Mouse (Mus musculus) heart, postnatal 10 days (tissue): ENCODE measurements around the gene Tmem121b. TPM values are rescaled to one million over a fixed set of nuclear protein-coding genes. Genes with fewer than 3 reads are reported as not detected.

Source experiments
- DNase-seq, 2 experiments: peaks; one replicate each; pipeline ENCODE4 v3.0.0; 2021
- intact Hi-C: fragments of 180-260 bp; cut with DNase I; formaldehyde crosslinking; loops from one replicate; pipeline ENCODE4 v1.15.1; 2025
- total RNA-seq, 2 experiments: library from RNA; stranded (reverse); gene quantifications; 2 replicates each; pipeline ENCODE4 v1.2.3; 2021

Gene Tmem121b
- total RNA-seq, 2 experiments from 2014 or later, result 0.05 TPM; not detected in 1

- no peak for DNase-seq
- intact Hi-C loops, result no loop called here
These were observed 2.9 kb upstream of the Tmem121b start for GRCm38 (mm10) chr6:120496544-120496943.

GRCm38 (mm10) chr6:120492499-120493373 lies 871 bp downstream of the Tmem121b start:
- peak; percentile 19 to 47 for DNase-seq
- intact Hi-C loops, result no loop called here

GRCm38 (mm10) chr6:120491862-120492498 lies 1.6 kb downstream of the Tmem121b start:
- DNase-seq, result no peak
- intact Hi-C loops, result no loop called here

- intact Hi-C loops, result no loop called here
These were observed 2.5 kb downstream of the Tmem121b start for GRCm38 (mm10) chr6:120491064-120491463.

GRCm38 (mm10) chr6:120489461-120489860 lies 4.1 kb downstream of the Tmem121b start:
- intact Hi-C loops, result loop anchor here (10.0 kb wide), 1 partner anchor 1125 kb away; no protein-coding TSS in a partner anchor
- no peak for DNase-seq

More at GRCm38 (mm10) chr6:120491064-120491463, 2.5 kb downstream of the Tmem121b start:
- DNase-seq, result no peak

- DNase-seq, result no peak
- intact Hi-C loops, result loop anchor here (10.0 kb wide), 1 partner anchor 1124 kb away; no protein-coding TSS in a partner anchor
These were observed 5.0 kb downstream of the Tmem121b start for GRCm38 (mm10) chr6:120488647-120489046.

GRCm38 (mm10) chr6:120486051-120486510 lies 7.5 kb downstream of the Tmem121b start:
- intact Hi-C loops, result loop anchor here (10.0 kb wide), 1 partner anchor 1121 kb away; no protein-coding TSS in a partner anchor
- peak in 1 of 2 experiments; percentile 9 for DNase-seq

GRCm38 (mm10) chr6:120485038-120485437 lies 8.6 kb downstream of the Tmem121b start:
- intact Hi-C loops, result loop anchor here (10.0 kb wide), 1 partner anchor 1120 kb away; no protein-coding TSS in a partner anchor

GRCm38 (mm10) chr6:120483211-120483626 lies 10.4 kb downstream of the Tmem121b start:
- intact Hi-C loops, result loop anchor here (2.0 to 10.0 kb wide), 2 partner anchors 44 to 1118 kb away; no protein-coding TSS in a partner anchor
- peak; percentile 54 to 75 for DNase-seq

More at GRCm38 (mm10) chr6:120485038-120485437, 8.6 kb downstream of the Tmem121b start:
- no peak for DNase-seq

- intact Hi-C loops, result loop anchor here (2.0 to 10.0 kb wide), 2 partner anchors 44 to 1118 kb away; no protein-coding TSS in a partner anchor
- DNase-seq, result peak in 1 of 2 experiments; percentile 12
These were observed 10.9 kb downstream of the Tmem121b start for GRCm38 (mm10) chr6:120482756-120483155.

GRCm38 (mm10) chr6:120482021-120482420 lies 11.6 kb downstream of the Tmem121b start:
- intact Hi-C loops, result loop anchor here (2.0 to 10.0 kb wide), 2 partner anchors 43 to 1117 kb away; no protein-coding TSS in a partner anchor
- DNase-seq, result no peak

GRCm38 (mm10) chr6:120481538-120481937 lies 12.1 kb downstream of the Tmem121b start:
- intact Hi-C loops, result loop anchor here (10.0 kb wide), 1 partner anchor 1117 kb away; no protein-coding TSS in a partner anchor
- DNase-seq, result peak in 1 of 2 experiments; percentile 34

- no peak for DNase-seq
- intact Hi-C loops, result loop anchor here (10.0 kb wide), 1 partner anchor 1116 kb away; no protein-coding TSS in a partner anchor
These were observed 13.2 kb downstream of the Tmem121b start for GRCm38 (mm10) chr6:120480361-120480760.

GRCm38 (mm10) chr6:120479302-120479701 lies 14.3 kb downstream of the Tmem121b start:
- intact Hi-C loops, result no loop called here
- DNase-seq, result peak in 1 of 2 experiments; percentile 15

GRCm38 (mm10) chr6:120475288-120475687 lies 18.3 kb downstream of the Tmem121b start:
- DNase-seq, result no peak
- intact Hi-C loops, result no loop called here

GRCm38 (mm10) chr6:120473427-120473826 lies 20.2 kb downstream of the Tmem121b start:
- intact Hi-C loops, result no loop called here
- DNase-seq, result peak; percentile 30 to 32

GRCm38 (mm10) chr6:120472455-120473140 lies 21.0 kb downstream of the Tmem121b start:
- DNase-seq, result no peak
- intact Hi-C loops, result no loop called here

- DNase-seq, result peak in 1 of 2 experiments; percentile 16
- intact Hi-C loops, result no loop called here
These were observed 21.6 kb downstream of the Tmem121b start for GRCm38 (mm10) chr6:120471991-120472441.

GRCm38 (mm10) chr6:120470666-120471065 lies 22.9 kb downstream of the Tmem121b start:
- intact Hi-C loops, result no loop called here
- DNase-seq, result peak in 1 of 2 experiments; percentile 13

GRCm38 (mm10) chr6:120469770-120470169 lies 23.8 kb downstream of the Tmem121b start:
- no peak for DNase-seq

More at GRCm38 (mm10) chr6:120469770-120470169, 23.8 kb downstream of the Tmem121b start:
- intact Hi-C loops, result no loop called here
